In genomic region chr11:52275366-52275765, GRCm38 (mm10) we compare ENCODE assay signal across 18 mouse cellular contexts. TPM values are rescaled to one million over a fixed set of nuclear protein-coding genes. Genes with fewer than 3 reads are reported as not detected.
A peak's percentile ranks its signal among the peaks of the same experiment; 100 is the strongest.
DNase-seq lines count a peak whose midpoint lies in the region; ATAC-seq lines count a peak whose summit lies in the region.
"Had no signal": no experiment of that assay in that cellular context is flagged by ENCODE, and none has a peak within 500 bp of the region (broad histone marks: within the 10 kb centered on the region; RNA-seq: fewer than 3 reads in every experiment).

No protein-coding gene starts in this region.

- ATAC-seq in heart, embryonic 15.5 days (replicated peaks; ENCODE audit: insufficient number of reproducible peaks, insufficient read depth, low FRiP score, low read depth), result 0 out of 2 replicates have a peak, but pooled peaks have one; percentile 19
- no peak for ATAC-seq in forebrain, embryonic 12.5 days (ENCODE audit: low FRiP score)
- ATAC-seq: midbrain, embryonic 13.5 days had no signal

- intact Hi-C loops in heart, postnatal 25 days (cut with DNase I), result no loop called here

- no peak for DNase-seq in heart, postnatal 25 days (ENCODE audit: low spot score)
- peak; percentile 73 to 85 for DNase-seq in CD8-positive naive resting alpha-beta T cell, adult 2 months (ENCODE audit: low read depth in 2 of 2, low spot score in 2 of 2)
- DNase-seq in naive thymus-derived CD4-positive, alpha-beta T cell, adult 2 months (ENCODE audit: low read depth), result peak; percentile 90
- DNase-seq in thymus, postnatal 14 days, result peak; percentile 90
- DNase-seq in gastrocnemius, adult 8-10 months (ENCODE audit: low spot score in 2 of 2), result no peak
- no peak for DNase-seq in retina, embryonic 14.5 days (ENCODE audit: low spot score)
- DNase-seq: cerebellum, postnatal 10 days; gastrocnemius, postnatal 36 days; lung, embryonic 14.5 days; lung, postnatal 4 days had no signal

- no peaks in the 10 kb centered on the region for H3K27me3 ChIP-seq in heart, embryonic 15.5 days
- H3K27me3 ChIP-seq in forebrain, embryonic 12.5 days, result peaks cover 5% of the 10 kb centered on the region; the same call in 1 of the 2 replicates
- H3K27me3 ChIP-seq: heart, embryonic 12.5 days; midbrain, embryonic 13.5 days had no signal

- H3K9ac ChIP-seq in heart, embryonic 15.5 days, result no peak overlapping the region
- no peak overlapping the region for H3K9ac ChIP-seq in forebrain, embryonic 12.5 days
- H3K9ac ChIP-seq: lung, embryonic 14.5 days; midbrain, embryonic 13.5 days had no signal

- no peak overlapping the region for H3K4me3 ChIP-seq in heart, embryonic 15.5 days
- no peak overlapping the region for H3K4me3 ChIP-seq in forebrain, embryonic 12.5 days (replicated peaks)
- H3K4me3 ChIP-seq: forebrain, embryonic 10.5 days; heart, embryonic 12.5 days; midbrain, embryonic 13.5 days; myocyte had no signal

- no peaks in the 10 kb centered on the region for H3K36me3 ChIP-seq in heart, embryonic 15.5 days
- no peaks in the 10 kb centered on the region for H3K36me3 ChIP-seq in forebrain, embryonic 12.5 days (replicated peaks)
- H3K36me3 ChIP-seq: midbrain, embryonic 13.5 days had no signal

- H3K4me1 ChIP-seq in heart, embryonic 15.5 days (replicated peaks), result peaks cover 38% of the 10 kb centered on the region
- H3K4me1 ChIP-seq in forebrain, embryonic 12.5 days, result no peaks in the 10 kb centered on the region

- WGBS in heart, embryonic 15.5 days, result 66% methylated on average over 8 of the region's 8 CpGs
- WGBS in forebrain, embryonic 12.5 days, result 87% methylated on average over 8 of the region's 8 CpGs

- no peaks in the 10 kb centered on the region for H3K9me3 ChIP-seq in heart, embryonic 15.5 days (replicated peaks)
- no peaks in the 10 kb centered on the region for H3K9me3 ChIP-seq in forebrain, embryonic 12.5 days
- H3K9me3 ChIP-seq: forebrain, embryonic 10.5 days; heart, embryonic 12.5 days; midbrain, embryonic 13.5 days had no signal

- H3K4me2 ChIP-seq in heart, embryonic 15.5 days, result no peak overlapping the region; the same call in 1 of the 2 replicates
- H3K4me2 ChIP-seq in forebrain, embryonic 12.5 days, result no peak overlapping the region
- H3K4me2 ChIP-seq: heart, embryonic 12.5 days; liver, embryonic 11.5 days; lung, embryonic 14.5 days; midbrain, embryonic 13.5 days had no signal

- 0 out of 2 replicates have a peak overlapping the region, but pooled peaks have one; percentile 29 for H3K27ac ChIP-seq in heart, embryonic 15.5 days
- H3K27ac ChIP-seq in forebrain, embryonic 12.5 days, result no peak overlapping the region
- H3K27ac ChIP-seq: midbrain, embryonic 13.5 days; stomach, postnatal 0 days had no signal

RNA-seq across cellular contexts. Expression of gene Tcf7, which starts 7.4 kb away (rescaled TPM):
- polyA plus RNA-seq in heart, embryonic 15.5 days (2015; fragmentation: Nextera tagmentation; extraction: Ambion mirVana), result 5.0 and 36.0 TPM in 2 replicates
- under 1 TPM; 0.70 to 0.75 TPM for total RNA-seq in heart, postnatal 25 days (2021)
- total RNA-seq in gastrocnemius, adult 8-10 months (2022), result under 1 TPM; 0.31 to 0.39 (median 0.34) TPM
- 5.4 TPM in 2 replicates for polyA plus RNA-seq in forebrain, embryonic 12.5 days (2016; fragmentation: Nextera tagmentation; extraction: Ambion mirVana)

RNA-seq across cellular contexts. Expression of gene Skp1a, which starts 43.6 kb away (rescaled TPM):
- polyA plus RNA-seq in heart, embryonic 15.5 days (2015; fragmentation: Nextera tagmentation; extraction: Ambion mirVana), result 464 and 512 TPM in 2 replicates
- 100 to 1,000 TPM; 236 to 255 TPM for total RNA-seq in heart, postnatal 25 days (2021)
- total RNA-seq in gastrocnemius, adult 8-10 months (2022), result 100 to 1,000 TPM; 285 to 312 (median 290) TPM
- 958 and 1,041 TPM in 2 replicates for polyA plus RNA-seq in forebrain, embryonic 12.5 days (2016; fragmentation: Nextera tagmentation; extraction: Ambion mirVana)

Comparison
In these comparisons a context has a peak if more than half of its experiments do, and no peak if none do; other contexts are left out.
1. DNase-seq: peak in CD8-positive naive resting alpha-beta T cell, adult 2 months (2 of 2), naive thymus-derived CD4-positive, alpha-beta T cell, adult 2 months (single experiment) and thymus, postnatal 14 days (single experiment); none in heart, postnatal 25 days (single experiment), gastrocnemius, adult 8-10 months (0 of 2) and retina, embryonic 14.5 days (single experiment).